ENCODE assay signal across 8 mouse cellular contexts in the genomic region with DNA sequence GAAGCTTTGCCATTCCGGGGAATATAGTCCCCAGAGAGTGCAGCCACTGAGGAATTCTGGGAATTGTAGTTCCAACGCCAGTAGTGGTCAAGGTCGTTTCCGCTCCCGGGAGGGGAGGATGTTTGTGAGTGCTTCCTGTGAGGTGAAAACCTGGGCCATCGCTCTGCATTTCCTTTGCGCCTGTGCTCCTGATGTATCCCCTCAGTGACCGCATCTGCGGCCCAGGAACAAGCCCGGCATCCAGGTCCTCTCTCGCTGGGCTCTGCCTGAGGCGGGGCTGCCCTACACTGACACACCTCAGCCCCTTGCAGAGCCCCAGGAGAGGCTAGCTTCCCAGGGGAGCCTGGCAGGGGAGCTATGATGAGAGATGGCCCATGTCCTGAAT. TPM values are rescaled to one million over a fixed set of nuclear protein-coding genes. Genes with fewer than 3 reads are reported as not detected.
DNase-seq lines count a peak whose midpoint lies in the region; ATAC-seq and TF ChIP-seq lines count a peak whose summit lies in the region.

A gene (plus strand): TSS at position 133 of the 385 bp plus-strand sequence.

- TF ChIP-seq CTCF in liver, postnatal 0 days (IDR thresholded peaks at IDR 0.05; ENCODE audit: low read depth), result no peak
- TF ChIP-seq CTCF in thymus, adult 2 months (IDR thresholded peaks at IDR 0.05; ENCODE audit: borderline replicate concordance, control insufficient read depth, extremely low read depth, insufficient read depth, low read length, poor library complexity), result no peak

- intact Hi-C loops in heart, postnatal 25 days (cut with DNase I), result loop anchor here (2.0 kb wide), 1 partner anchor 47 kb away; a partner anchor contains a TSS

- peak within 1 kb of the TSS; percentile 67 for H3K27ac ChIP-seq in forebrain, embryonic 16.5 days (ENCODE audit: low read length)
- peak within 1 kb of the TSS; percentile 26; the same call in 1 of the 2 replicates for H3K27ac ChIP-seq in liver, postnatal 0 days (ENCODE audit: low read depth)
- H3K27ac ChIP-seq in neural tube, embryonic 14.5 days (ENCODE audit: low read depth, low read length), result peak within 1 kb of the TSS; percentile 60; the same call in 1 of the 2 replicates
- H3K27ac ChIP-seq in thymus, adult 2 months (ENCODE audit: control insufficient read depth, insufficient read depth, low read length), result peak within 1 kb of the TSS; percentile 12; the same call in 1 of the 2 replicates

- TF ChIP-seq EP300 in liver, postnatal 0 days (IDR thresholded peaks at IDR 0.05; ENCODE audit: low read depth), result no peak

- H3K4me3 ChIP-seq in forebrain, embryonic 16.5 days (replicated peaks; ENCODE audit: low read length), result peak within 1 kb of the TSS; percentile 83
- H3K4me3 ChIP-seq in liver, postnatal 0 days (ENCODE audit: low read depth, low read length), result peak within 1 kb of the TSS; percentile 58
- peak within 1 kb of the TSS; percentile 53 for H3K4me3 ChIP-seq in neural tube, embryonic 14.5 days (ENCODE audit: low read depth, low read length)
- peak within 1 kb of the TSS; percentile 53 for H3K4me3 ChIP-seq in thymus, adult 2 months (ENCODE audit: control insufficient read depth, insufficient read depth, low read length)

- ATAC-seq in forebrain, embryonic 16.5 days, result peak; percentile 96
- peak; percentile 96 for ATAC-seq in liver, postnatal 0 days
- ATAC-seq in neural tube, embryonic 14.5 days (ENCODE audit: low read depth), result peak; percentile 93

- peak within 1 kb of the TSS; percentile 92 for H3K4me2 ChIP-seq in forebrain, embryonic 16.5 days (ENCODE audit: low read length)
- H3K4me2 ChIP-seq in liver, postnatal 0 days (ENCODE audit: low read depth, low read length), result peak within 1 kb of the TSS; percentile 86
- H3K4me2 ChIP-seq in neural tube, embryonic 14.5 days (ENCODE audit: low read depth, low read length), result peak within 1 kb of the TSS; percentile 73

- H3K36me3 ChIP-seq in forebrain, embryonic 16.5 days (ENCODE audit: control insufficient read depth, insufficient read depth), result peaks cover 8% of the 10 kb centered on the region; the same call in 1 of the 2 replicates
- H3K36me3 ChIP-seq in liver, postnatal 0 days (replicated peaks; ENCODE audit: insufficient read depth, low read length), result no peaks in the 10 kb centered on the region; the same call in 1 of the 2 replicates
- peaks cover 13% of the 10 kb centered on the region; the same call in 1 of the 2 replicates for H3K36me3 ChIP-seq in neural tube, embryonic 14.5 days (ENCODE audit: control insufficient read depth, insufficient read depth, low read length)
- no peaks in the 10 kb centered on the region; the same call in 1 of the 2 replicates for H3K36me3 ChIP-seq in thymus, adult 2 months (ENCODE audit: control insufficient read depth, insufficient read depth, low read length)

- peaks cover 7% of the 10 kb centered on the region for H3K4me1 ChIP-seq in forebrain, embryonic 16.5 days (replicated peaks; ENCODE audit: control insufficient read depth, insufficient read depth, low read length)
- H3K4me1 ChIP-seq in liver, postnatal 0 days (ENCODE audit: insufficient read depth), result 0 out of 2 replicates have a peak, but pooled peaks cover 2% of the 10 kb centered on the region
- H3K4me1 ChIP-seq in neural tube, embryonic 14.5 days (ENCODE audit: control insufficient read depth, insufficient read depth, low read length), result no peaks in the 10 kb centered on the region
- H3K4me1 ChIP-seq in thymus, adult 2 months (replicated peaks; ENCODE audit: control insufficient read depth, insufficient read depth, low read length), result peaks cover 17% of the 10 kb centered on the region

- TF ChIP-seq POLR2A in thymus, adult 2 months (IDR thresholded peaks at IDR 0.05; ENCODE audit: control insufficient read depth, extremely low read depth, insufficient read depth, low read length, poor library complexity), result no peak

- no peaks in the 10 kb centered on the region for H3K27me3 ChIP-seq in forebrain, embryonic 16.5 days (replicated peaks; ENCODE audit: control insufficient read depth, insufficient read depth, low read length)
- H3K27me3 ChIP-seq in liver, postnatal 0 days (ENCODE audit: insufficient read depth, low read length), result no peaks in the 10 kb centered on the region
- H3K27me3 ChIP-seq in neural tube, embryonic 14.5 days (ENCODE audit: control insufficient read depth, insufficient read depth, low read length), result no peaks in the 10 kb centered on the region
- H3K27me3 ChIP-seq in thymus, adult 2 months (ENCODE audit: control insufficient read depth, insufficient read depth, low read length), result no peaks in the 10 kb centered on the region

- WGBS in forebrain, embryonic 16.5 days, result 0% methylated on average over 12 of the region's 12 CpGs
- WGBS in liver, postnatal 0 days (ENCODE audit: insufficient replicate concordance), result 2% methylated on average over 12 of the region's 12 CpGs
- WGBS in neural tube, embryonic 14.5 days, result 0% methylated on average over 12 of the region's 12 CpGs
- WGBS in thymus, adult 2 months, result 2% methylated on average over 12 of the region's 12 CpGs

- H3K9ac ChIP-seq in forebrain, embryonic 16.5 days (replicated peaks; ENCODE audit: low read depth, low read length), result peak within 1 kb of the TSS; percentile 95
- peak within 1 kb of the TSS; percentile 64 for H3K9ac ChIP-seq in liver, postnatal 0 days (replicated peaks)
- H3K9ac ChIP-seq in neural tube, embryonic 14.5 days (replicated peaks; ENCODE audit: low read depth, low read length), result peak within 1 kb of the TSS; percentile 56

- H3K9me3 ChIP-seq in forebrain, embryonic 16.5 days (ENCODE audit: control insufficient read depth, low read length), result no peaks in the 10 kb centered on the region
- no peaks in the 10 kb centered on the region for H3K9me3 ChIP-seq in liver, postnatal 0 days (ENCODE audit: low read length)
- H3K9me3 ChIP-seq in neural tube, embryonic 14.5 days (ENCODE audit: control insufficient read depth, low read length), result no peaks in the 10 kb centered on the region

- DNase-seq in ES-CJ7 (ENCODE audit: low read depth, low spot score), result peak; percentile 89
- peak; percentile 77 for DNase-seq in cerebellum, adult 11 months
- DNase-seq in heart, postnatal 25 days (ENCODE audit: low spot score), result peak; percentile 58
- DNase-seq in layer of hippocampus, adult 11-12 months (ENCODE audit: low spot score), result peak; percentile 85
- DNase-seq in liver, postnatal 0 days, result peak; percentile 66
- peak; percentile 78 for DNase-seq in thymus, adult 2 months

RNA-seq across cellular contexts. Expression of the gene that starts here (rescaled TPM):
- polyA plus RNA-seq in forebrain, embryonic 16.5 days (2015; fragmentation: Nextera tagmentation; extraction: Ambion mirVana), result 11.7 and 12.8 TPM in 2 replicates
- total RNA-seq in heart, postnatal 25 days (2021), result 1 to 10 TPM; 3.2 to 3.7 TPM
- polyA plus RNA-seq in liver, postnatal 0 days (2015; fragmentation: Nextera tagmentation; extraction: Ambion mirVana), result 1.1 and 1.2 TPM in 2 replicates
- polyA plus RNA-seq in neural tube, embryonic 14.5 days (2014; fragmentation: Nextera tagmentation; extraction: Ambion mirVana), result 6.4 and 8.9 TPM in 2 replicates
- 1.2 and 1.7 TPM in 2 replicates for polyA plus RNA-seq in thymus, adult 2 months (2012; rRNA removed)

Comparison
In these comparisons a context has a peak if more than half of its experiments do, and no peak if none do; other contexts are left out.
1. Peak in every context shown above with its lines: DNase-seq, ATAC-seq, H3K4me3 ChIP-seq and H3K27ac ChIP-seq.
2. H3K27ac ChIP-seq: peak in every context shown above with its lines; median percentile 67 in forebrain, embryonic 16.5 days; 60 in neural tube, embryonic 14.5 days; 26 in liver, postnatal 0 days; 12 in thymus, adult 2 months.